Mouse (Mus musculus) brain, embryonic 14.5 days (tissue): ENCODE measurements around the gene Uba52. TPM values are rescaled to one million over a fixed set of nuclear protein-coding genes. Genes with fewer than 3 reads are reported as not detected.

Experiments
- DNase-seq: peaks from one replicate; pipeline ENCODE4 v3.0.0-alpha.2; 2011; ENCODE audit warnings: low read depth
- CTCF ChIP-seq: fragments of 200-500 bp; IDR thresholded peaks from 2 replicates; pipeline ENCODE4 v1.5.1; 2012; ENCODE audit warnings: inconsistent platforms, mild to moderate bottlenecking, moderate library complexity, borderline replicate concordance; ENCODE audit not compliant: insufficient read depth, insufficient read length; ENCODE audit errors: extremely low read depth
- POLR2A ChIP-seq: fragments of 200-500 bp; IDR thresholded peaks from 2 replicates; pipeline ENCODE4 v1.6.1; 2012; ENCODE audit warnings: mild to moderate bottlenecking, inconsistent platforms, borderline replicate concordance; ENCODE audit not compliant: poor library complexity, insufficient read depth, insufficient read length, severe bottlenecking; ENCODE audit errors: extremely low read depth
- polyA plus RNA-seq: library from polyadenylated mRNA; depleted of rRNA; stranded (reverse); fragments of >200 nt; gene quantifications from 2 replicates; pipeline ENCODE4 v1.2.3, GENCODE M21; 2012

Gene Uba52
- polyA plus RNA-seq, 1 experiment: 1,241 TPM

DNA sequence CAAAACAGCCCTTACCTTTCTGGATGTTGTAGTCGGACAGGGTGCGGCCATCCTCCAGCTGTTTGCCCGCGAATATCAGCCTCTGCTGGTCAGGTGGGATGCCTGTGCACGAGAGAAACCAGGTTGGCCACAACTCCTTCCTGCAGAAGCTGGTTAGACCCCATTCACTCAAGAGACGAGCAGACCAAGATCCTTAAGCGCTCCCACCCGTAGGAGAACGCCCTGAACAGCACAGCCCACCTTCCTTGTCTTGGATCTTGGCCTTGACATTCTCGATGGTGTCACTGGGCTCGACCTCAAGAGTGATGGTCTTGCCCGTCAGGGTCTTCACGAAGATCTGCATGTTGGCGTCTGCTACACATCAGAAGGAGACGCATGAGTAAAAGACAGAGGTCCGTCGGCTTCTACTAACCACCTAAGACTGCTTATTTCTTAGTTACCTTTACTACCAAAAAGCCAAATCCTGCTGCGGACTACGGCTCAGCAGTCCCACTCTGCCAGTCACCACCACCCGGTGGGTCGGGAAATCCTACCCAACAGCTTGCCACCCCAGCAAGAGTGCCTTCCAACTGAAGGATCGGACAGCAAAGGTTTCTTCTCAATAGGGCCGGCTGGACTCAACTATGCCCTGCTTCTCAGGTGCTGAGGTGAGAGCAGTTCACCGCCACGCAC lies 1.2 kb downstream of the Uba52 start:
- no peak for TF ChIP-seq POLR2A
- no peak for TF ChIP-seq CTCF
- no peak for DNase-seq

DNA sequence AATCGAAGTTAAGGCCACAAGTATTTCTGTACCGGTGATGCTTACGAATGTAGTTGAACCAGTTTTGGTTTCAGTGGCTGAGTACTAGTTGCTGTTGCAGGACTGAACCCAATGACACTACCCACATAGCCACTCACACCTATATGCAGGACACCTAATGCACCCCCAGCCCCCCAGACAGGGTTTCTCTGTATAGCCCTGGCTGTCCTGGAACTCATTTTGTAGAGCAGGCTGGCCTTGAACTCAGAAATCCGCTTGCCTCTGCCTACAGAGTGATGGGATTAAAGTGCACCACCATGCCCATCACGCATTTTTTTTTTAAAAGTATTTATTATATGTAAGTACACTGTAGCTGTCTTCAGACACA lies 3.6 kb downstream of the Uba52 start:
- no peak for DNase-seq
- no peak for TF ChIP-seq CTCF

DNA sequence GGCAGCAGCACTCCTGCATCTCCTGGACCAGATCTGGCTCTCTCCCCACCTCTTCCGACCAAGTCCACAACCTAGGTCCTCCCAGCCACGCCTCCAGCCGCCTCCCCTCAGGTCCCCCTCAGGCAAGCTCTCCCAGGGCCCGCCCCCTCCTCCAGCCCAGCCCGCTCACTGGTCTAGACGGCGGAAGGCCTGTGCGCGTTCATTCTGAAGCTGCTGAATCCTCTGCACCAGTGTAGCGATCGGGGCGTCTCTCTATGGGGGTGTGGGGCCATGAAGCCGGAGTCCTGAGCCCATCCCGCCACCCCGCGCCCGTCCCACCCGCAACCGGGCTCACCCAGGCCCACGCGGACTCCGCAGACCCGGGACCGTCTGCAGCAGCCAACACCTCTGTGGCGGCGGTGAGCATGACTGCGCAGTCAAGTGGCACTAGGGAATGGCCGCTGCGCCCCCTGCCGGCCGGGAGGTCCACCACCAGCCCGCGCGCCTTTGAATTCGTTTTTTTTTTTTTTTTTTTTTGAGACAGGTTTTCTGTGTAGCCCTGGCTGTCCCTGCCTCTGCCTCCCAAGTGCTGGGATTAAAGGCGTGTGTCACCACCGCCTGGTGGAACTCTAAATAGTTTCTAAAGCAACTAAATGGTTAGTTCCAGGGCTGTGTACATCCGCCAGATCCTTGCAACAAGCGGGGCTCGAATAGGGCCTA lies 4.1 kb downstream of the Uba52 start, which contains the start of gene Rex1bd:
TSS of gene Rex1bd (minus strand) at position 425 of the 699 bp plus-strand sequence.
- TF ChIP-seq POLR2A (peak; percentile 63; the same call in 1 of the 2 replicates), CTCF (peak; percentile 88)
- DNase-seq: peak; percentile 97

- TF ChIP-seq POLR2A (no peak), CTCF (no peak)
- no peak for DNase-seq
These were observed 4.8 kb downstream of the Uba52 start for GRCm38 (mm10) chr8:70505698-70506327.

DNA sequence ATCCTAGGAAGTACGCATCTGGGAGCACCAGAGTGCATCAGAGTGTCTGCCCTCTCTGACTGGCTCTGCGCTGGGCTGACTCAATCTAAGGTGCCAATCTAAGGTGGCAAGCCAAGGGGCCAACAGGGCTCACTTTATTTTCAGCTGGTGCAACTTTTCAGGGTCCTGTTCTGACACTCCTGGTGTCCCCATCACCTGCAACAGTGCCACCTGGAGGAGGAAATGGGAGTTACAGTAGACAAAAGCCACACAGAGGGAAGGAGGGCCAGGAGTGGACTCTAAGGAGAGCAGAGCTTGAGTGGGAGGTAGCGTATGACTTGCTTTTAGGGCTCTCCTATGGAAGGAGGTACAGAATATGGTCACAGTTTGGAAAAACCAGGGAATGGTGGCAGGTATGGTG lies 5.8 kb downstream of the Uba52 start:
- DNase-seq: peak; percentile 68
- no peak for TF ChIP-seq POLR2A
- peak; percentile 82 for TF ChIP-seq CTCF

- peak; percentile 45 for DNase-seq
- no peak for TF ChIP-seq CTCF
- no peak for TF ChIP-seq POLR2A
These were observed 6.3 kb downstream of the Uba52 start for GRCm38 (mm10) chr8:70504291-70504716.

- DNase-seq: peak; percentile 63
These were observed 7.4 kb downstream of the Uba52 start for GRCm38 (mm10) chr8:70503062-70503750.

GRCm38 (mm10) chr8:70502540-70502939 lies 8.1 kb downstream of the Uba52 start:
- DNase-seq: no peak
- TF ChIP-seq CTCF (no peak), POLR2A (no peak)

More at GRCm38 (mm10) chr8:70503062-70503750, 7.4 kb downstream of the Uba52 start:
- TF ChIP-seq POLR2A: no peak
- peak; percentile 90 for TF ChIP-seq CTCF

DNA sequence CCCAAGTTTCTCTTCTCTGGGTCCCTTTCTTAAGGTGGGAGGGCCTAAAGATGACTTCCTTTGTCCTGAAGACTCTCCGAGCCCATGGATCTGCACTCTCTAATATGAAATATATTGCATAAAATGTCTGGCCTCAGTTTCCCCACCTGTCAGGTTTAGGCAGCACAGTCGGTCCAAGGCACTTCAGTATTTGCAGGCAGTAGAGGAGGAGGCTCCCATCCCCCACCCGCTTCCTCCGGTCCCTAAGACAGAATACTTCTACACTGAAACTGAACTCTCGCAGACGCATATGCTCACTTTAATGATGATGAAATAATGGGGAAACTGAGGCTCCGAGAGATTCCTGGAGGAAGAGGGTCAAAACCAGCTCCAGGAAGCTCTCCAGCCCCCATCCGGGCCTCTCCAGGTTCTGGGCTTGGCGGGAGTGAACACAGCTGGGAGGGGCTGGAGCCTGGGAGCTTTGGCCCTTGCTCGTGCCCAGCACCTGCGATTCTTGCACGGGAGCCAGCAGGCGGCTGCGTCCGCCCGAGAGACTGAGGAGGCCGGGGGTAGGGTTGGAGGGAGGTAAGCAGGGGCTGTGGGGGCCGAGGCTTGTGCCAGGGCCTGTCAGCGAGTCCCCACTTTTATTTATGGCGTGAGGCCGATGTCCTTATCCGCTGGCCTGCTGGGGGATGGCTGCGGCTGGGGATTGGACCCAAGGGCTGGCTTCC lies 8.6 kb downstream of the Uba52 start:
- no peak for TF ChIP-seq CTCF
- TF ChIP-seq POLR2A: no peak
- peak; percentile 62 for DNase-seq

GRCm38 (mm10) chr8:70500386-70501301 lies 10.0 kb downstream of the Uba52 start:
- DNase-seq: no peak
- TF ChIP-seq CTCF (no peak), POLR2A (no peak)

DNA sequence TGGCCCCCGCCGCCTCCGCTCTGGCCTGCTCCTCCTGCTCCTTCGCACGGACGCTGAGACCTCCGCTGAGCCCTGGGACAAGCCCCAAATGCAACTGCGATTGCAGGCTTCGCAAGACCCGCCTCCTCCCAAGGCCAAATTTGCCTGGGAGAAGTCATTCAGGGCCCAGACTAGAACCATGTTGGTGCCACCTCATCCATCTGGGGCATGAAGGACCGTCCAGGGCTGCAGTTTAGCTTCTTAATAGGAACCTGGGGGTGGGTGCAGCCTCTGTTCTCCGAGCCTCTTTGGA lies 14.9 kb downstream of the Uba52 start:
- TF ChIP-seq CTCF: no peak
- no peak for TF ChIP-seq POLR2A
- DNase-seq: no peak
